Comparison of ENCODE assay signal across 13 mouse cellular contexts in genomic region chr5:75921730-75922387, GRCm38 (mm10). TPM values are rescaled to one million over a fixed set of nuclear protein-coding genes. Genes with fewer than 3 reads are reported as not detected.
DNase-seq lines count a peak whose midpoint lies in the region; ATAC-seq lines count a peak whose summit lies in the region.
"Had no signal": no experiment of that assay in that cellular context is flagged by ENCODE, and none has a peak within 500 bp of the region (broad histone marks: within the 10 kb centered on the region; RNA-seq: fewer than 3 reads in every experiment).

No protein-coding gene starts in this region.

- H3K4me1 ChIP-seq in heart, embryonic 10.5 days = peaks cover 29% of the 10 kb centered on the region
- H3K4me1 ChIP-seq in kidney, embryonic 16.5 days (ENCODE audit: insufficient read depth, low read length) = peaks cover 4% of the 10 kb centered on the region; the same call in 1 of the 2 replicates
- H3K4me1 ChIP-seq in brown adipose tissue, adult 24 weeks (ENCODE audit: control insufficient read depth, insufficient read depth, insufficient read length, low read length) = peaks cover 20% of the 10 kb centered on the region; the same call in 1 of the 2 replicates

- H3K27me3 ChIP-seq in heart, embryonic 10.5 days (ENCODE audit: insufficient read depth, poor library complexity, severe bottlenecking) = no peaks in the 10 kb centered on the region
- H3K27me3 ChIP-seq in kidney, embryonic 16.5 days (ENCODE audit: insufficient read depth, low read length) = no peaks in the 10 kb centered on the region

- WGBS in heart, embryonic 10.5 days = 42% methylated on average over 12 of the region's 12 CpGs
- 27% methylated on average over 12 of the region's 12 CpGs for WGBS in kidney, embryonic 16.5 days

- ATAC-seq in kidney, embryonic 16.5 days (ENCODE audit: low FRiP score, low TSS enrichment) = peak; percentile 82

- H3K4me2 ChIP-seq in kidney, embryonic 16.5 days (replicated peaks; ENCODE audit: low read depth, low read length) = no peak overlapping the region

- no peaks in the 10 kb centered on the region for H3K9me3 ChIP-seq in heart, embryonic 10.5 days
- H3K9me3 ChIP-seq in kidney, embryonic 16.5 days (ENCODE audit: low read length) = no peaks in the 10 kb centered on the region
- H3K9me3 ChIP-seq: embryonic facial prominence, embryonic 10.5 days had no signal

- H3K27ac ChIP-seq in heart, embryonic 10.5 days = 0 out of 2 replicates have a peak overlapping the region, but pooled peaks have one; percentile 3
- peak overlapping the region; percentile 33 for H3K27ac ChIP-seq in kidney, embryonic 16.5 days (ENCODE audit: low read length)
- H3K27ac ChIP-seq in brown adipose tissue, adult 24 weeks (replicated peaks; ENCODE audit: low read depth, low read length) = peak overlapping the region; percentile 71
- H3K27ac ChIP-seq: liver, embryonic 14.5 days had no signal

- no peaks in the 10 kb centered on the region for H3K36me3 ChIP-seq in heart, embryonic 10.5 days
- H3K36me3 ChIP-seq in kidney, embryonic 16.5 days (ENCODE audit: insufficient read depth, low read length) = no peaks in the 10 kb centered on the region
- H3K36me3 ChIP-seq: embryonic facial prominence, embryonic 10.5 days had no signal

- DNase-seq in heart, embryonic 10.5 days (ENCODE audit: low spot score) = no peak
- no peak for DNase-seq in heart, postnatal 25 days (ENCODE audit: low spot score)
- no peak for DNase-seq in kidney, adult 18-20 months
- DNase-seq in kidney, postnatal 14 days = peak; percentile 35
- no peak for DNase-seq in left cerebral cortex, postnatal 4 days
- DNase-seq in cerebellum, adult 9-11 months = no peak
- DNase-seq: cerebellum, adult 11-12 months; right cerebral cortex, postnatal 4 days; thymus, postnatal 4 days had no signal

- no peak overlapping the region for H3K9ac ChIP-seq in kidney, embryonic 16.5 days (replicated peaks; ENCODE audit: low read length)
- H3K9ac ChIP-seq: liver, embryonic 14.5 days had no signal

- intact Hi-C loops in heart, postnatal 25 days (cut with DNase I) = no loop called here
- intact Hi-C loops in left cerebral cortex, postnatal 4 days (cut with DNase I) = no loop called here

- no peak overlapping the region for H3K4me3 ChIP-seq in heart, embryonic 10.5 days
- no peak overlapping the region for H3K4me3 ChIP-seq in kidney, embryonic 16.5 days (ENCODE audit: low read length)
- H3K4me3 ChIP-seq in brown adipose tissue, adult 24 weeks (ENCODE audit: insufficient read depth, low read depth, low read length) = no peak overlapping the region
- H3K4me3 ChIP-seq: embryonic facial prominence, embryonic 10.5 days had no signal

RNA-seq across cellular contexts. Expression of gene Kdr, which starts 56.4 kb away (rescaled TPM):
- polyA plus RNA-seq in heart, embryonic 10.5 days (2016; fragmentation: Nextera tagmentation; extraction: Ambion mirVana) = 36.7 and 48.1 TPM in 2 replicates
- total RNA-seq in heart, postnatal 25 days (2021) = 10 to 100 TPM; 88.8 to 99.1 TPM
- polyA plus RNA-seq in kidney, embryonic 16.5 days (2015; fragmentation: Nextera tagmentation; extraction: Ambion mirVana) = 45.2 and 45.4 TPM in 2 replicates
- polyA plus RNA-seq in brown adipose tissue, adult 24 weeks (2012; ENCODE audit: insufficient read depth, insufficient read length, missing spikeins) = 22.0 and 39.9 TPM in 2 replicates
- 10 to 100 TPM; 27.7 to 28.4 TPM for total RNA-seq in left cerebral cortex, postnatal 4 days (2021)

Comparison
In these comparisons a context has a peak if more than half of its experiments do, and no peak if none do; other contexts are left out.
1. H3K27ac ChIP-seq: peak in every context shown above with its lines; median percentile 71 in brown adipose tissue, adult 24 weeks; 33 in kidney, embryonic 16.5 days; 3 in heart, embryonic 10.5 days.